Mouse (Mus musculus) spleen, adult 2 months (tissue): ENCODE data around the gene Ankrd13a. TPM values are rescaled to one million over a fixed set of nuclear protein-coding genes. Genes with fewer than 3 reads are reported as not detected.
"Not testable (repeated sequence)": the region's sequence is repeated elsewhere in the genome, so short reads cannot be mapped to it uniquely, and the experiment has no call there.

ENCODE experiments used
- DNase-seq, 2 experiments: peaks; one replicate each; pipeline versions ENCODE4 v3.0.0 to v3.0.0-alpha.2; 2012 to 2021; ENCODE audit warnings: low spot score in 2 of 2, low read depth in 1 of 2
- H3K27ac ChIP-seq: fragments of 200-500 bp; 2 replicates; pipeline ENCODE4 v1.5.1; 2012; ENCODE audit warnings: low read length, inconsistent platforms; ENCODE audit not compliant: insufficient read depth
- H3K27me3 ChIP-seq: fragments of 200-500 bp; 2 replicates; pipeline ENCODE4 v1.6.1; 2012; ENCODE audit warnings: mild to moderate bottlenecking, moderate library complexity, low read length, inconsistent platforms; ENCODE audit not compliant: control insufficient read depth, insufficient read depth
- H3K36me3 ChIP-seq: fragments of 200-500 bp; 2 replicates; pipeline ENCODE4 v1.6.1; 2012; ENCODE audit warnings: mild to moderate bottlenecking, low read length, inconsistent platforms; ENCODE audit not compliant: control insufficient read depth, insufficient read depth
- H3K4me1 ChIP-seq: fragments of 200-500 bp; 2 replicates; pipeline ENCODE4 v1.6.1; 2011; ENCODE audit warnings: inconsistent platforms; ENCODE audit not compliant: control insufficient read depth, insufficient read depth, insufficient read length
- H3K4me3 ChIP-seq: fragments of 200-500 bp; 2 replicates; pipeline ENCODE4 v1.5.1; 2011; ENCODE audit warnings: mild to moderate bottlenecking, inconsistent platforms; ENCODE audit not compliant: insufficient read depth, insufficient read length; ENCODE audit errors: extremely low read depth
- CTCF ChIP-seq: fragments of 200-500 bp; IDR thresholded peaks from 2 replicates; pipeline ENCODE4 v1.5.1; 2011; ENCODE audit warnings: mild to moderate bottlenecking, inconsistent platforms; ENCODE audit not compliant: insufficient read depth, insufficient read length, insufficient replicate concordance; ENCODE audit errors: extremely low read depth
- POLR2A ChIP-seq: fragments of 200-500 bp; IDR thresholded peaks from 2 replicates; pipeline ENCODE4 v1.6.1; 2011; ENCODE audit warnings: low read depth, low read length, inconsistent platforms
- WGBS: fragments of 180-500 bp; shearing (Covaris S2); methylation state at CpG from one replicate; pipeline ENCODE4 v1.1.7; 2018; 5-methylcytosine and 5-hydroxymethylcytosine counted together
- polyA plus RNA-seq: library from polyadenylated mRNA; depleted of rRNA; stranded (reverse); fragments of >200 nt; gene quantifications from 2 replicates; pipeline ENCODE4 v1.2.3, GENCODE M21; 2012

Gene Ankrd13a
- polyA plus RNA-seq, 1 experiment: 69.3 TPM

DNA sequence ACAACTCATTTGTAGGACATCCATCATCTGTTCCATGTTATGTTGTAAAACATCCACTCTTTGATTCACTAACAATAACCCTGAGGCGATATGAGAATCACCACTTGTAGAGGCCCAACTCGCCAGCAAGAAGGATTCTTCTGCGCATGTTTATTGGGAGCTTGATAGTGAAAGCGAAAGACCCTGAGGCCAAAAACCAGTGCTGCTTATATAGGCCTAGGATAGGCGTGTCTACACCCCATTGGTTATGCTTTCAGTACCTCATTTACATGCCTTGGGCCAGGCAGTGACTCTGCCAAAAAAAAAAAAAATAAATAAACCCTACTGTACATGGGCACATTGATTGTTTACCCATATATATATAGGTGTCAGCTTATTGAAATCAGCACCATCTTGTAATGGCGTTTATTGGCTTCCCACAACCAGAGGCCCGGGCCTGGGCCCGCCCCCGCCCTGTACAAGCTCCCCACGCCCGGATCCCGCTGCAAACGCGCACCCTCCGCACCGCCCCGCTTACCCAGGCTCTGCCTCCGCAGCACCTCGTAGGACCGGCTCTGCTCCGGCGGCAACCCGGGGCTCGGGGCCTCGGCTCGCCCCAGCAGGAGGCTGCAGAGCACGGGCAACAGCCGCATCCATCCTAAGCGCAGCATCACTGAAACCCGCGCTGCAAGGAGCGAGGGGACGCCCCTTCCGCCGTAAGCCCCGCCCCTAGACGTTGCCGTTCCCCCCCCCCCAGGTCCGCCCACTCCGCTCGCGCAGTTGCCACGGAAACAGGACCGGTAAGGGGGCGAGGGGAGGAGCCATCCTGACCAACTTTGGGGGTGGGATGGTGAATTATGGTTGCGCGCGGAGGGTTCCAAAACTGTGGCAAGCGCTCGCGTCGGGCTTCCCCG, 48.6 kb downstream of the Ankrd13a start, which contains the start of gene 1500011B03Rik:
1500011B03Rik (minus strand) TSS at position 673 of the 893 bp plus-strand sequence.
- TF ChIP-seq CTCF (no peak), POLR2A (peak; percentile 4; the same call in 1 of the 2 replicates)
- H3K36me3 ChIP-seq: no peaks in the 10 kb centered on the region
- peak within 1 kb of the TSS; percentile 27; the same call in 1 of the 2 replicates for H3K27ac ChIP-seq
- peaks cover 5% of the 10 kb centered on the region for H3K4me1 ChIP-seq
- WGBS: 10% methylated on average over 53 of the region's 53 CpGs
- peak within 1 kb of the TSS; percentile 96 for H3K4me3 ChIP-seq
- DNase-seq: peak; percentile 31 to 36
- no peaks in the 10 kb centered on the region for H3K27me3 ChIP-seq

DNA sequence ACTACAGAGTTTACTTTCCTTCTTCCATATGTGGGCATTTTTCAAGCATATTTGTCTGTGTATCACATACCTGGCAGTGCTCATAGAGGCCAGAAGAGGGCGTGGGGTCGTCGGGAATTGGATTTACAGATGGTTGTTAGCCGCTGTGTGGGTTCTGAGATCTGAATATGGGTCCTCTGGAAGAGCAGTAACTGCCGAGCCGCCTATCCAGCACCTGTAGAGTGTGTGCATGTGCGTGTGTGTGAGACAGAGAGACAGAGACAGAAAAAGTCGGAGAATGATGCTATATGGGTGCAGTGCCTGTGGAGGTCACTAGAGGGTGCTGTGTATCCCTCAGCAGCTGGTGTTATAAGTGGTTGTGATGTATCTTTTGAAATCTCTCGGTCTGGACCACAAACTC, 49.7 kb downstream of the Ankrd13a start:
- Histone ChIP-seq H3K27me3 (no peaks in the 10 kb centered on the region), H3K36me3 (no peaks in the 10 kb centered on the region), H3K4me3 (no peak overlapping the region), H3K4me1 (peaks cover 5% of the 10 kb centered on the region), H3K27ac (no peak overlapping the region)
- 10% methylated on average over 9 of the region's 9 CpGs for WGBS
- peak; percentile 39 to 61 for DNase-seq
- TF ChIP-seq CTCF (peak; percentile 61; the same call in 1 of the 2 replicates), POLR2A (no peak)

- no peak for TF ChIP-seq POLR2A
- no peak for TF ChIP-seq CTCF
- no peak overlapping the region for H3K27ac ChIP-seq
- peaks cover 5% of the 10 kb centered on the region for H3K4me1 ChIP-seq
- no peaks in the 10 kb centered on the region for H3K36me3 ChIP-seq
- no peaks in the 10 kb centered on the region for H3K27me3 ChIP-seq
- 11% methylated on average over 26 of the region's 27 CpGs for WGBS
- H3K4me3 ChIP-seq: peak overlapping the region; percentile 49; the same call in 1 of the 2 replicates
- DNase-seq: peak; percentile 82 to 84
Observed at GRCm38 (mm10) chr5:114825978-114826691, 51.7 kb downstream of the Ankrd13a start.

DNA sequence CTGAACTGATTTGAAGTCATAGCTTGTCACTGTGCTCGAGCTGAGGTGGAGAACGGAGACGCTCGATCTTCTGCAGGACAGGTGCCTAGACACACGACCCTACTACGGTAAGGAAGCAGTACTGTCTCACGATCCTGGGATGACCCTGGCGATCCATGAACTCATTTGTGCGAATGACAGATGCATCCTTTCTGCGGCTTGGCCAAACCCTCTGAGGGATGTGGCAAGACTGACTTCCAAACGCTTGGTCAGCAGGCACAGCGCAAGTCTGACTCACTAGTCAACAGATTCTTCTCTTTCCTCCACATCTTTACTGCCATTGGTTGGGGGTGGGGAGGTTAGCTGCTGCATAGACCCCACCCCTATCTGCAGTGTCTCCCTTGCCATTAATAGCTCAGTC, 53.0 kb downstream of the Ankrd13a start:
- H3K27me3 ChIP-seq: no peaks in the 10 kb centered on the region
- no peak overlapping the region for H3K4me3 ChIP-seq
- TF ChIP-seq POLR2A: no peak
- no peak for TF ChIP-seq CTCF
- peaks cover 5% of the 10 kb centered on the region for H3K4me1 ChIP-seq
- 82% methylated on average over 12 of the region's 12 CpGs for WGBS
- no peak overlapping the region for H3K27ac ChIP-seq
- no peak for DNase-seq
- H3K36me3 ChIP-seq: no peaks in the 10 kb centered on the region

- TF ChIP-seq POLR2A (no peak), CTCF (no peak)
- Histone ChIP-seq H3K27ac (no peak overlapping the region), H3K4me3 (no peak overlapping the region), H3K4me1 (peaks cover 3% of the 10 kb centered on the region; the same call in 1 of the 2 replicates), H3K36me3 (no peaks in the 10 kb centered on the region), H3K27me3 (no peaks in the 10 kb centered on the region)
- 75% methylated on average over 3 of the region's 3 CpGs for WGBS
- DNase-seq: no peak
Observed at GRCm38 (mm10) chr5:114829740-114830139, 55.3 kb downstream of the Ankrd13a start.

- H3K36me3 ChIP-seq: no peaks in the 10 kb centered on the region
- WGBS: 79% methylated on average over 12 of the region's 12 CpGs
- DNase-seq: no peak
- no peak overlapping the region for H3K27ac ChIP-seq
- no peak for TF ChIP-seq CTCF
- no peak for TF ChIP-seq POLR2A
- H3K27me3 ChIP-seq: no peaks in the 10 kb centered on the region
- H3K4me3 ChIP-seq: no peak overlapping the region
- no peaks in the 10 kb centered on the region for H3K4me1 ChIP-seq
Observed at GRCm38 (mm10) chr5:114836886-114837285, 62.4 kb downstream of the Ankrd13a start.

- H3K27me3 ChIP-seq, H3K27ac ChIP-seq, DNase-seq, H3K4me1 ChIP-seq, H3K36me3 ChIP-seq, H3K4me3 ChIP-seq: not testable (repeated sequence)
- 81% methylated on average over 5 of the region's 5 CpGs for WGBS
Observed at GRCm38 (mm10) chr5:114840481-114840880, 66.0 kb downstream of the Ankrd13a start.

GRCm38 (mm10) chr5:114842155-114842554, 67.7 kb downstream of the Ankrd13a start:
- not testable (repeated sequence) for H3K27ac ChIP-seq, H3K36me3 ChIP-seq, H3K27me3 ChIP-seq, H3K4me3 ChIP-seq, DNase-seq, H3K4me1 ChIP-seq
- 74% methylated on average over 3 of the region's 3 CpGs for WGBS
